Mouse (Mus musculus): ENCODE measurements around the gene Slamf6. TPM values are rescaled to one million over a fixed set of nuclear protein-coding genes. Genes with fewer than 3 reads are reported as not detected.
A peak's percentile ranks its signal among the peaks of the same experiment; 100 is the strongest.

Slamf6 gene
- polyA plus RNA-seq, 1 experiment from 2014 or later = 0.40 TPM

- H3K27ac ChIP-seq = no peak overlapping the region
- H3K27me3 ChIP-seq = no peaks in the 10 kb centered on the region
- H3K4me2 ChIP-seq = no peak overlapping the region
- 43% methylated on average over 5 of the region's 5 CpGs for WGBS (ENCODE audit: insufficient replicate concordance)
- no peaks in the 10 kb centered on the region for H3K4me1 ChIP-seq (replicated peaks)
- no peaks in the 10 kb centered on the region for H3K36me3 ChIP-seq
- no peak overlapping the region for H3K9ac ChIP-seq
- DNase-seq (no peak), ATAC-seq (ENCODE audit: low read depth) (no peak)
- H3K9me3 ChIP-seq (replicated peaks) = no peaks in the 10 kb centered on the region
- H3K4me3 ChIP-seq (replicated peaks) = no peak overlapping the region
These were observed 64.9 kb downstream of the Slamf6 start for GRCm38 (mm10) chr1:171982170-171982569.

- Histone ChIP-seq H3K9ac (no peak overlapping the region), H3K4me1 (replicated peaks) (no peaks in the 10 kb centered on the region), H3K4me2 (no peak overlapping the region), H3K9me3 (replicated peaks) (no peaks in the 10 kb centered on the region), H3K36me3 (no peaks in the 10 kb centered on the region), H3K27ac (no peak overlapping the region), H3K27me3 (no peaks in the 10 kb centered on the region), H3K4me3 (replicated peaks) (no peak overlapping the region)
- no peak for ATAC-seq (ENCODE audit: low read depth)
- no peak for DNase-seq
- 53% methylated on average over 4 of the region's 4 CpGs for WGBS (ENCODE audit: insufficient replicate concordance)
These were observed 65.4 kb downstream of the Slamf6 start for GRCm38 (mm10) chr1:171982740-171983139.

DNA sequence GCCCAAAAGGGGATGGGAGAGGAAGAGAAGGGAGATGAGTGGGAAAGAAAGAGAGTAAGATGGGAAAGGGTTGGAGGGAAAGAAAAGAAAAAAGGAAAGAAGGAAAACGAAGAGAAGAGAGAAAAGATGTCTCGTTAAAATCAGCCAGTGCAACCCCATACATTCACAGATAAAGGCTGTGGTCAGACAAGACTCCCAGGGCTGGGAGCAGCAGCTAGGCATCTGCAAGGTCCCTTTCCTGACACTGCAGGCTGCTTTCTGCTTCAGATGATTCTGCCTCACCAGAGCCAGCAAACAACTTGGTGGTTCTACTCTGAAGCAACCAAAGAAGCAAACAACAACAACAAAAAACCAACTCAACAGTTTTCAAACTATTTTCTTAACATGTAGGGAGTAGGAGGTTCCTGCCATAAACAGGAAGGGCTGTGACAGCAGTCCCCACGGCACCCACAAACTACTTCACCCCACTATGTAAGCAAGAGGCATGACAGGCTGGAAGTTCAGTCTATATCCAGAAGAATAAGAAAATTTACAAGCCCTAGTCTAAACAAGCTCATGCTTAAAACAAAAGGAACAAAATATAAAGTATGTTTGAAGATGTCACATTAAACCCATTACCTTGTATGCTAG, 66.2 kb downstream of the Slamf6 start:
- H3K4me2 ChIP-seq = no peak overlapping the region
- ATAC-seq (ENCODE audit: low read depth) (no peak), DNase-seq (no peak)
- no peaks in the 10 kb centered on the region for H3K27me3 ChIP-seq
- H3K27ac ChIP-seq = no peak overlapping the region
- no peak overlapping the region for H3K9ac ChIP-seq
- H3K4me1 ChIP-seq (replicated peaks) = no peaks in the 10 kb centered on the region
- H3K9me3 ChIP-seq (replicated peaks) = no peaks in the 10 kb centered on the region
- no peak overlapping the region for H3K4me3 ChIP-seq (replicated peaks)
- H3K36me3 ChIP-seq = no peaks in the 10 kb centered on the region
- 21% methylated on average over 3 of the region's 3 CpGs for WGBS (ENCODE audit: insufficient replicate concordance)

GRCm38 (mm10) chr1:171984121-171984520, 66.8 kb downstream of the Slamf6 start:
- no peak for ATAC-seq (ENCODE audit: low read depth)
- 79% methylated on average over 1 of the region's 1 CpGs for WGBS (ENCODE audit: insufficient replicate concordance)

GRCm38 (mm10) chr1:171991883-171992282, 74.6 kb downstream of the Slamf6 start:
- no peaks in the 10 kb centered on the region for H3K9me3 ChIP-seq (replicated peaks)
- peaks cover 11% of the 10 kb centered on the region for H3K4me1 ChIP-seq (replicated peaks)
- no peak overlapping the region for H3K4me3 ChIP-seq (replicated peaks)
- no peak overlapping the region for H3K9ac ChIP-seq
- ATAC-seq (ENCODE audit: low read depth) (no peak), DNase-seq (no peak)
- H3K27me3 ChIP-seq = no peaks in the 10 kb centered on the region
- no peak overlapping the region for H3K27ac ChIP-seq
- H3K4me2 ChIP-seq = no peak overlapping the region
- WGBS (ENCODE audit: insufficient replicate concordance) = 61% methylated on average over 2 of the region's 2 CpGs
- H3K36me3 ChIP-seq = no peaks in the 10 kb centered on the region

More at GRCm38 (mm10) chr1:171984121-171984520, 66.8 kb downstream of the Slamf6 start:
- DNase-seq = no peak
- Histone ChIP-seq H3K4me1 (replicated peaks) (no peaks in the 10 kb centered on the region), H3K9me3 (replicated peaks) (no peaks in the 10 kb centered on the region), H3K36me3 (no peaks in the 10 kb centered on the region), H3K4me2 (no peak overlapping the region), H3K4me3 (replicated peaks) (no peak overlapping the region), H3K27me3 (no peaks in the 10 kb centered on the region), H3K9ac (no peak overlapping the region), H3K27ac (no peak overlapping the region)

DNA sequence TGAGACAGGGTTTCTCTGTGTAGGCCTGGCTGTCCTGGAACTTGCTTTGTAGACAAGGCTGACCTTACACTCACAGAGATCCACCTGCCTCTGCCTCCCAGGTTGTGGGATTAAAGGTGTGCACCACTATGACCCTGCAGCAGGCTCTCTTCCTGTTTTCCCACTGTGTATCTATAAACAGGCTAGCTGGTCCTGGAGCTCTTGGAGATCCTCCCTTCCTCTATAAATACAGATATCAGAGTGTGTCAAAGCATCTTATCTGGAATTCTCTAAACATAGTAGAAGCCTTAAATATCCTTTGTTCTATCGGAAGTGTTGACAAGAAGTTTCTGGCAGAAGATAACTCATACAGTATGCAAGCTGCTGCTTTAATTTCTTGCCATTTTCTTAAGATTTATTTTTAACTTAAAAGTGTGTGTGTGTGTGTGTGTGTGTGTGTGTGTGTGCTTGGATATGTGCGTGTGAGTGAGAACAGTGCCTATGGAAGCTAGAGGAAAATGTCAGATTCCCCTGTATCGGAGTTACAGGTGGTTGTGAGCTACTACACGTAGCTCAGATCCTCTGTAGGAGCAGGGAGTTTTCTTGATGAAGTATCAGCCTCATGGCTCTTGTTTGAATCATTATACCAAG, 75.7 kb downstream of the Slamf6 start:
- Histone ChIP-seq H3K9me3 (replicated peaks) (no peaks in the 10 kb centered on the region), H3K4me2 (no peak overlapping the region), H3K27me3 (no peaks in the 10 kb centered on the region), H3K4me1 (replicated peaks) (peaks cover 11% of the 10 kb centered on the region), H3K36me3 (no peaks in the 10 kb centered on the region), H3K27ac (no peak overlapping the region), H3K4me3 (replicated peaks) (no peak overlapping the region), H3K9ac (no peak overlapping the region)
- no peak for DNase-seq
- no peak for ATAC-seq (ENCODE audit: low read depth)
- WGBS (ENCODE audit: insufficient replicate concordance) = 65% methylated on average over 4 of the region's 4 CpGs

DNA sequence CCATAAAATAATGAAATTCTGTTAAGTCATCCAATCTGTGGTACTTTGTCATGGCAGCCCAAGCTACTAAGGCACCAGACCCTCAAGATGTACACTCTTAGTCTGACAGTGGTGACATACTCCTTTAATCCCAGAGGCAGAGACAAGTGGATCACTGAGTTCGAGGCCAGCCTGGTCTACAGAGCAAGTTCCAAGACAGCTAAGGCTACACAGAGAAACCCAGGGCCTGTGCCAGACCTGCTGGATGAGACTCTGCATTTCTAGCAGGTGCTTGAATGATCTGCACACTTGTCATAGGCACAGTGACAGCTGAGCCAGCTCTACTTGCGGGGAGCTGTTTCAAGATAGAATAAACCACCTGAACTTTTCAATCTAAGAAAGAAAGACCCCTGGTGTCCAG, 77.2 kb downstream of the Slamf6 start:
- no peak for DNase-seq

DNA sequence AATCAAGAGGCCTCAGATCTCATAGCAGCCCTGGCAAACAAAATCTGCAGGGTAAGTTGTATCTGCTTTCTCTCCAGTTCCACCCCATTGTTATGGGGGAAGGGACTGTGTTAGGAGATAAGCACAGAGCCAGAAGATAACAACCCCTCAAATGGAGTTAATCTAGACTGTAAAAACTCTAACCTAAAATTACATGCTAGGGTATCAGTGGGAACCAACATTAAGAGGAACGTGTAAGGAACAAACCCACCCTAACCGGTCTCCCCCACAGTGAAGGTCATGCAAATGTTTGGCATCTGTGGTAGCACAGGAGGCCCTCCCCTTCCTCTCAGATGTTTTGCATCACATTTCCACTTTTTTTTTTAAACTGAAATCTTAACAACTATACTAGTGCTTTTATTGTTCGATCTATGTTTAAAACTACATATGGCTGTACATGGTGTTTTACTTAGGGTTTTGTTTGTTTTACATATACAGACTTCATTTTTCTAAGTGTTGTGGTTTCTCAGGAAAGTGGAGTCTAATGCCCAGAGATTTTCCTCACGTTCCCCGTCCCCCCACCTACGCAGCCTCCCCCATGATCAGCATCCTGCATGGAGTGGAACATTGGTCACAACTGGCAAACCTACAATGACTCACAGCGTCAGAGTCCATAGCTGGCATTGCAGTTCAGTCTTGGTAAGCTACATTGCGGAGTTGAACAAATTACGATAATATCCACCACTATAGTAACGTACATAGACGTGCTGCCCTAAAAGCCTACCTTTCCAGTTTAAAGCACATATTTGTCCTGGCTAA, 77.8 kb downstream of the Slamf6 start:
- WGBS (ENCODE audit: insufficient replicate concordance) = 61% methylated on average over 11 of the region's 11 CpGs
- no peak for DNase-seq

More for the DNA sequence above, 77.2 kb downstream of the Slamf6 start:
- H3K4me1 ChIP-seq (replicated peaks) = peaks cover 11% of the 10 kb centered on the region
- no peak overlapping the region for H3K27ac ChIP-seq
- no peak for ATAC-seq (ENCODE audit: low read depth)
- H3K27me3 ChIP-seq = no peaks in the 10 kb centered on the region
- H3K9ac ChIP-seq = no peak overlapping the region
- no peak overlapping the region for H3K4me2 ChIP-seq
- H3K36me3 ChIP-seq = no peaks in the 10 kb centered on the region
- no peak overlapping the region for H3K4me3 ChIP-seq (replicated peaks)
- H3K9me3 ChIP-seq (replicated peaks) = no peaks in the 10 kb centered on the region
- 51% methylated on average over 2 of the region's 2 CpGs for WGBS (ENCODE audit: insufficient replicate concordance)

DNA sequence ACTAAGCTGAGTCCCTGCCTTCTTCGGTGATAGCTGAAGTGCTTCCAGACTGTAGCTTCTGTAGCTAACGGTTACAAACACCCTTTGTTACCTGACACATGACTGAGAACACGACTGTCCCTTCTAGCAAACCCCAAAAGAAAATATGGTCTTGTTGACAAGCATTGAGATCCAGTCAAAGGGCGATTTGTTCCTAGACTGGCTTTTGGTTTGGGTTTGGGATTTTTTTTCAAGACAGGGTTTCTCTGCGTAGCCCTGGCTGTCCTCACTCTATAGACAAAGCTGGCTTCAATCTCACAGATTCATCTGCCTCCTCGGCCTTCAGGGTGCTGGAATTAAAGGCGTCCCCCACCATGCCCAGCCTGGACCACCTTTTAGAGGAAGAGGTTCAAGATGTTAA, 79.4 kb downstream of the Slamf6 start:
- 70% methylated on average over 7 of the region's 7 CpGs for WGBS (ENCODE audit: insufficient replicate concordance)

More for the DNA sequence above, 77.8 kb downstream of the Slamf6 start:
- H3K9ac ChIP-seq = no peak overlapping the region
- peaks cover 11% of the 10 kb centered on the region for H3K4me1 ChIP-seq (replicated peaks)
- no peak overlapping the region for H3K4me2 ChIP-seq
- H3K4me3 ChIP-seq (replicated peaks) = no peak overlapping the region
- peak; percentile 67 for ATAC-seq (ENCODE audit: low read depth)
- no peaks in the 10 kb centered on the region for H3K9me3 ChIP-seq (replicated peaks)
- no peak overlapping the region for H3K27ac ChIP-seq
- no peaks in the 10 kb centered on the region for H3K27me3 ChIP-seq
- no peaks in the 10 kb centered on the region for H3K36me3 ChIP-seq

GRCm38 (mm10) chr1:171998820-171999597, 81.7 kb downstream of the Slamf6 start:
- Histone ChIP-seq H3K4me3 (replicated peaks) (no peak overlapping the region), H3K36me3 (no peaks in the 10 kb centered on the region), H3K4me2 (no peak overlapping the region), H3K4me1 (replicated peaks) (peaks cover 11% of the 10 kb centered on the region), H3K9ac (no peak overlapping the region), H3K27me3 (no peaks in the 10 kb centered on the region), H3K27ac (no peak overlapping the region), H3K9me3 (replicated peaks) (no peaks in the 10 kb centered on the region)
- ATAC-seq (ENCODE audit: low read depth) (no peak), DNase-seq (no peak)
- WGBS (ENCODE audit: insufficient replicate concordance) = 72% methylated on average over 13 of the region's 13 CpGs

More for the DNA sequence above, 79.4 kb downstream of the Slamf6 start:
- Histone ChIP-seq H3K36me3 (no peaks in the 10 kb centered on the region), H3K4me2 (no peak overlapping the region), H3K27ac (no peak overlapping the region), H3K9ac (no peak overlapping the region), H3K4me3 (replicated peaks) (no peak overlapping the region), H3K9me3 (replicated peaks) (no peaks in the 10 kb centered on the region), H3K4me1 (replicated peaks) (peaks cover 11% of the 10 kb centered on the region), H3K27me3 (no peaks in the 10 kb centered on the region)
- no peak for DNase-seq
- no peak for ATAC-seq (ENCODE audit: low read depth)

DNA sequence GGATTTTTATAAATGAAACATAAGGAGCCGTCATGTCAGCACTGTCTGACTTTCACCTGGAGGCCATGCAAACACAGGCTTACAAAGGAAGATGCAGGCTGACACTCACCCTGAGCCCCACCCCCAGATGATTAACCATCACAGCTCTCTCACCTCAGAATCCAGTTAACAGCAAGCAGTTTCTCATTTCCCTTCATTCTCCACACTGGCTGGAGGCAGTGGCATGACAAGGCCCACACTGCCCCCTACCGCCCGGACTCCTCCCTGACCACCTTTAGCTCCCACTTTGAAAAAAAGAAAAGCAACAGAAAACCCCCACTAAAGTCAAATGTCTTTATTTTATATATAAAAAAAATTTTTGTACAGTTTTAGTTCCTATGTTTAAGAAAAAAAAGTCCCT, 83.3 kb downstream of the Slamf6 start:
- 34% methylated on average over 3 of the region's 3 CpGs for WGBS (ENCODE audit: insufficient replicate concordance)
- DNase-seq = peak; percentile 29

More for the DNA sequence above, 83.3 kb downstream of the Slamf6 start:
- Histone ChIP-seq H3K36me3 (no peaks in the 10 kb centered on the region), H3K27me3 (no peaks in the 10 kb centered on the region), H3K4me3 (replicated peaks) (no peak overlapping the region), H3K9ac (no peak overlapping the region), H3K4me2 (no peak overlapping the region), H3K27ac (no peak overlapping the region), H3K9me3 (replicated peaks) (no peaks in the 10 kb centered on the region), H3K4me1 (replicated peaks) (no peaks in the 10 kb centered on the region)
- ATAC-seq (ENCODE audit: low read depth) = no peak
